Mouse (Mus musculus) limb, embryonic 10.5 days (tissue): ENCODE measurements around the gene Gm10100. TPM values are rescaled to one million over a fixed set of nuclear protein-coding genes. Genes with fewer than 3 reads are reported as not detected.
A peak's percentile ranks its signal among the peaks of the same experiment; 100 is the strongest.
"Not testable (repeated sequence)": the region's sequence is repeated elsewhere in the genome, so short reads cannot be mapped to it uniquely, and the experiment has no call there.

Experiments used
- DNase-seq: peaks from one replicate; pipeline ENCODE4 v3.0.0-alpha.2; 2017; ENCODE audit warnings: low spot score
- H3K27ac ChIP-seq: fragments of 300-500 bp; sonication (generic); 2 replicates; pipeline ENCODE4 v1.5.1; 2016; ENCODE audit warnings: mild to moderate bottlenecking
- H3K27me3 ChIP-seq: fragments of 300-500 bp; sonication (generic); 2 replicates; pipeline ENCODE4 v1.6.1; 2016; ENCODE audit warnings: low read depth, mild to moderate bottlenecking; ENCODE audit not compliant: poor library complexity, severe bottlenecking
- H3K36me3 ChIP-seq: fragments of 300-500 bp; sonication (generic); 2 replicates; pipeline ENCODE4 v1.6.1; 2016; ENCODE audit warnings: mild to moderate bottlenecking, moderate library complexity
- H3K4me1 ChIP-seq: fragments of 300-500 bp; sonication (generic); 2 replicates; pipeline ENCODE4 v1.6.1; 2016
- H3K4me3 ChIP-seq: fragments of 300-500 bp; sonication (generic); 2 replicates; pipeline ENCODE4 v1.5.1; 2016; ENCODE audit warnings: mild to moderate bottlenecking, moderate library complexity
- H3K9me3 ChIP-seq: fragments of 300-500 bp; sonication (generic); replicated peaks from 2 replicates; pipeline ENCODE4 v1.6.1; 2016; ENCODE audit warnings: mild to moderate bottlenecking
- WGBS: fragments of 180-500 bp; shearing (Covaris S2); methylation state at CpG from one replicate; pipeline ENCODE4 v1.1.7; 2016; 5-methylcytosine and 5-hydroxymethylcytosine counted together
- polyA plus RNA-seq: library from polyadenylated mRNA; unstranded; fragments of >200 nt; fragmentation: Nextera tagmentation; extraction: Ambion mirVana; gene quantifications from 2 replicates; pipeline ENCODE4 v1.2.1, GENCODE M21; 2016

Gm10100 gene
- polyA plus RNA-seq, 1 experiment from 2014 or later: not detected

DNA sequence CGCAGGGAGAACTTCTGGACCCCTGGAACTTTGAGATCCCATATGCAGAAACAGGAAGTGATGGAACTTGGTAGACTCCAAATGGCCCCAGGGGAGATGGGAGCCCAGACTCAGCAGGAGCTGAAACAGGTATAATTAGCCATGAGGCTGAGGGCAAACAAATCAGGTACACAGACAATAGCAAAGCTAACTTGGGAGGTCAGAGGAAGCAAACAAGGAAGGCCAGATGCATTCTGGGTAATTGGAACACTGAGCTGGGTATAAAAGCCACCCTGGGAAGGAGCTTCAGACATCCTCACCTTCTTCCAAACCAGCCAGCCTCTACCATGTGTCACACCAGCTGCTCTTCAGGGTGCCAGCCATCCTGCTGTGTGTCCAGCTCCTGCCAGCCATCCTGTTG, 6.0 kb upstream of the Gm10100 start, which contains the start of gene Krtap12-1:
TSS of gene Krtap12-1 (plus strand) at position 301 of the 400 bp plus-strand sequence.
- not testable (repeated sequence) for H3K4me3 ChIP-seq, H3K4me1 ChIP-seq, DNase-seq, H3K27ac ChIP-seq, H3K36me3 ChIP-seq, H3K9me3 ChIP-seq, H3K27me3 ChIP-seq
- 83% methylated on average over 1 of the region's 1 CpGs for WGBS

DNA sequence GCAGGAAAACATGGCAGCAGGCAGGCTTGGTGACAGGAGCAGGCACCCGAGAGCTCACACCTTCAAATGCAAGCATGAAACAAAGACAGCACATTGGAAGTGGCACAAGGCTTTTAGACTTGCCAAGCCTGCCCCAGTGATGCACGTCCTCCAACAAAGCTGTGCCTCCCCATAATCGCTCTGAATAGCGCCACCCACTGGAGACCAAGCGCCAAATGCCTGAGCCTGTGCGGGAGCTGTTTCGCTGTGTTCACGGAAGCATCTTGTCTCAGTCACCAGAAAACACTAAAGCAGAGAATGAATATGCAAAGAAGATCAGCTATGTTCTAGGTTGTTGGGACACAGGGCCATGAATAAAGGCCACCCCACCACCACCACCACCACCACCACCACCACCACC, 1.4 kb upstream of the Gm10100 start:
- no peak overlapping the region for H3K27ac ChIP-seq

DNA sequence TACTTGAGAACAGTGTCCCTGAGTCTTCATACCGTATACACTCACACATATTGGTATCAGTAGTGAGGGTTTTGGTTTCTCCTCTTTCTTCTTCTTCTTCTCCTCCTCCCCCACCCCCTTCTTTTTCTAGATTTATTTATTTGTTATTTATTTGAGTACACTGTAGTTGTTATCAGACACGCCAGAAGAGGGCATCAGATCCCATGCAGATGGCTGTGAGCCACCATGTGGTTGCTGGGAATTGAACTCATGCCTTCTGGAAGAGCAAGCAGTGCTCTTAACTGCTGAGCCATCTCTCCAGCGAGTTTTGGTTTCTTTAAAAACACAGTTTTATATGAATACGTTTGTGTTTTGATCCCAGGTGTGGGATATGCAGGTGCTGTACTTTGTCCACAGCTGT, 2.0 kb downstream of the Gm10100 start:
- 59% methylated on average over 4 of the region's 4 CpGs for WGBS
- Histone ChIP-seq H3K36me3 (no peaks in the 10 kb centered on the region), H3K9me3 (no peaks in the 10 kb centered on the region), H3K27ac (no peak overlapping the region), H3K27me3 (no peaks in the 10 kb centered on the region), H3K4me3 (no peak overlapping the region), H3K4me1 (no peaks in the 10 kb centered on the region)
- DNase-seq: no peak

More for the DNA sequence above, 1.4 kb upstream of the Gm10100 start:
- Histone ChIP-seq H3K27me3 (no peaks in the 10 kb centered on the region), H3K4me3 (no peak overlapping the region), H3K36me3 (no peaks in the 10 kb centered on the region), H3K9me3 (no peaks in the 10 kb centered on the region), H3K4me1 (no peaks in the 10 kb centered on the region)
- no peak for DNase-seq
- 78% methylated on average over 8 of the region's 8 CpGs for WGBS

DNA sequence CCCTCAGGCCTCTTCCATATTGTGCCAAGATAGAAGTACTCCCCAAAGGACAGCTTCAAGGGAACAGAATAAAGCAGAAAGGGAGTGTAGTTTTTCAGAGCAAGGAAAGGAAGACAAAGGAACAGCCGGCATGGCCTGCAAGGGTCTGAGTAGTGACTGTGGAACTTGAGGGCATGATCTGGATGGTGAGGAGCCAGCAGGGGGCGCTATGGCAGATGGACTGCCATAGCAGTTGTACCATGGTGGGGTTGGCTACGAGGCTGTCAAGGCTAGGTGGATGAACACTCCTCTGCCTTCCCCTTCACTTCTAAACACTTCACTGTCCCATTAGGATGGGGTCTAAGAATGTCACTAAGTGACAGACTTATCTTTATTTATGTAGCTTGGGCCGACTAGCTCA, 3.0 kb downstream of the Gm10100 start:
- 59% methylated on average over 4 of the region's 4 CpGs for WGBS
- peak; percentile 47 for DNase-seq
- no peaks in the 10 kb centered on the region for H3K4me1 ChIP-seq

DNA sequence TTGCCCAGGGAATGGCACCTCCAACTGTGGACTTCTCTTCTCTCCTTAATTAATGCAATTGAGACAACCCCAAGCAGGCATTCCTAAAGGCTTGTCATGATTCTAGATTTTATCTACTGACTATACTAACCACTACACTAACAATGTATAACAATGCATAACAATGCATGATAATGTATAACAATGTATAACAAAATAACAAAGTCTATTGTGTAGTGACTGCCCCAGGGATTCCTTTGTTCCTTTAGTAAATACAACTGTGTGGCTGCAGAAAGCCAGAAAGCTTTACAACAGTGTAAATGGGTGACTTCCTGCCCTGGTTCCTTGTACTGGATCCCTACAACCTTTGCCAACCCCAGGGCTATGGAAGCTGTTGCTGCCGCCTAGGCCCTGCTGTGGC, 9.6 kb downstream of the Gm10100 start:
- no peaks in the 10 kb centered on the region for H3K9me3 ChIP-seq
- H3K4me1 ChIP-seq: peaks cover 14% of the 10 kb centered on the region
- 100% methylated on average over 1 of the region's 1 CpGs for WGBS
- H3K4me3 ChIP-seq: no peak overlapping the region
- DNase-seq: no peak
- no peak overlapping the region for H3K27ac ChIP-seq
- no peaks in the 10 kb centered on the region for H3K36me3 ChIP-seq
- H3K27me3 ChIP-seq: no peaks in the 10 kb centered on the region

More for the DNA sequence above, 3.0 kb downstream of the Gm10100 start:
- Histone ChIP-seq H3K27ac (no peak overlapping the region), H3K27me3 (no peaks in the 10 kb centered on the region), H3K4me3 (no peak overlapping the region), H3K36me3 (no peaks in the 10 kb centered on the region), H3K9me3 (no peaks in the 10 kb centered on the region)

DNA sequence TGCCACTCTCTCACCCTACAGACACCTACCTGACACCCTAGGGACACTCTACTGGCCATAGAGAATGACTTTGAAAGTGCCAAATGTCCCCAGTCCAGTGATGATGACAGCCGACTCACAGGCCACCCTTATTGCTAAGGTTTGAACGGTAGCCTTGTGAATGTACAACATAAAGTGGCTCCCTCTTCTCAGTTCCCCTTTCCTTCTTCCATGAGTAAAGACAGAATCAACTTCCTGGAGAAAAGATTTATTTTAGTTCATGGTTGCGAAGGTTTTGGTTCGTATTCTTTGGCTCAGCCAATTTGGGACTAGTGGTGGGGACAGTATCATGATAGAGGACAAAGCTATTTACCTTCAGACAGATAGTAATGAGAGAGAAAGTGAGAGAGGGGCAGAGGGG, 12.6 kb downstream of the Gm10100 start:
- no peaks in the 10 kb centered on the region for H3K9me3 ChIP-seq
- no peaks in the 10 kb centered on the region for H3K27me3 ChIP-seq
- peaks cover 38% of the 10 kb centered on the region for H3K4me1 ChIP-seq
- H3K27ac ChIP-seq: no peak overlapping the region
- no peak for DNase-seq
- no peaks in the 10 kb centered on the region for H3K36me3 ChIP-seq
- WGBS: 88% methylated on average over 4 of the region's 4 CpGs
- no peak overlapping the region for H3K4me3 ChIP-seq

DNA sequence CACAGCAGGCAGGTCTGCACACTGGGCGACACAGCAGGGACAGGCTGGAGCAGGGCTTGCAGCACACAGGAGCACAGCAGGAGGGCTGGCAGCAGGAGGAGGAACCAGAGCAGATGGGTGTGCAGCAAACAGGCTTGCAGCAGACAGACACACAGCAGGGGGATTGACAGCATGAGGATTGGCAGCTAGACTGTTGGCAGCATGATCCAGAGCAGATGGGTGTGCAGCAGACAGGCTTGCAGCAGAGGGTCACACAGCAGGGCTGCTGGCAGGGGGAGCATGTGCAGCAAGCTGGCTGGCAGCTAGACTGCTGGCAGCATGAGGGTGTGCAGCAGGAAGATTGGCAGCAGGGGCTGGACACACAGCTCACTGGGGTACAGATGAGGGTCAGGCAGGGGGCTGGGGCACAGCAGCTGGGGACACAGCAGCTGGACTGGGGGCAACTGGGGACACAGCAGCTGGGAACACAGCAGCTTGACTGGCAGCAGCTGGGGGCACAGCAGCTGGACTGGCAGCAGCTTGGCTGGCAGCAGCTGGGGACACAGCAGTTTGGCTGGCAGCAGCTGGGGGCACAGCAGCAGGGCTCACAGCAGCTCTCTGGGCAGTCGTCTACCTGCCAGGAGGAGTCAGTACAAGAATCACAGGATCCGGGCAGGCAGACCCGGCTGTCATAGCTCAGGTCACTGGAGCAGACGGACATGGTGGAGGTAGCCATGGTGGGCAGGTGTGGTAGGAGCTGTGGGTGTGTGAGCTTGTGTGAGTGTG, 15.8 kb downstream of the Gm10100 start, which contains the start of gene Gm18596:
TSS of gene Gm18596 (minus strand) at position 715 of the 765 bp plus-strand sequence.
- not testable (repeated sequence) for DNase-seq, H3K36me3 ChIP-seq, H3K27me3 ChIP-seq, H3K4me3 ChIP-seq, H3K9me3 ChIP-seq
- H3K4me1 ChIP-seq: peaks cover 35% of the 10 kb centered on the region
- 49% methylated on average over 5 of the region's 5 CpGs for WGBS
- H3K27ac ChIP-seq: peak within 1 kb of the TSS; percentile 59; the same call in 1 of the 2 replicates

DNA sequence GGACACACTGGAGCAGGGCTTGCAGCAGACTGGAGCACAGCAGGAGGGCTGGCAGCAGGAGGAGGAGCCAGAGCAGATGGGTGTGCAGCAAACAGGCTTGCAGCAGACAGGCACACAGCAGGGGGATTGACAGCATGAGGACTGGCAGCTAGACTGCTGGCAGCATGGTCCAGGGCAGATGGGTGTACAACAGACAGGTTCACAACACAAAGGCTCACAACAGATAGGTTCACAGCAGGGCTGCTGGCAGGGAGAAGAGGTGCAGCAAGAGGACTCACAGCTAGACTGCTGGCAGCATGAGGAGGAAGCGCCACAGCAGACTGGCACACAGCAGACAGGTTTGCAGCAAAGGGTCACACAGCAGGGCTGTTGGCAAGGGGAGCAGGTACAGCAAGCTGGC, 24.4 kb downstream of the Gm10100 start:
- Histone ChIP-seq H3K4me1 (peaks cover 26% of the 10 kb centered on the region), H3K27ac (peak overlapping the region; percentile 46; the same call in 1 of the 2 replicates)
- not testable (repeated sequence) for DNase-seq, H3K36me3 ChIP-seq, H3K4me3 ChIP-seq, H3K27me3 ChIP-seq, H3K9me3 ChIP-seq
- WGBS: 82% methylated on average over 1 of the region's 1 CpGs

DNA sequence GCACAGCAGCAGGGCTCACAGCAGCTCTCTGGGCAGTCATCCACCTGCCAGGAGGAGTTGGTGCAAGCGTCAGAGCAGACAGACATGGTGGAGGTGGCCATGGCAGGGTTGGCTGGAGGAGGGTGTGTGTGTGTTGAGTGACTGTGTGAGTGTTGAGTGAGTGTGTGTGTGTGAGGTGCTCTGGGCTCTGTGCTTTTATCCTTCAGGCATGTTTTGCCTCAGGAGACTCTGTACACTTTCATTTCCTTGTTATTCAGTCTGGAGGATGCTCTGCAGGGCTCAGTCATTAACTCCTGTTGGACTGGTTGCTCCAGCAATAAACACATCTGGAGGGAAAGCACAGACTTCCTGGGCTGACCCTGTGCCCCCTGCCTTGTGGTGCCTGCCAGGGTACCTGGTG, 25.0 kb downstream of the Gm10100 start, which contains the start of gene Gm9736:
TSS of gene Gm9736 (minus strand) at position 101 of the 400 bp plus-strand sequence.
- Histone ChIP-seq H3K27ac (peak within 1 kb of the TSS; percentile 46), H3K4me1 (peaks cover 26% of the 10 kb centered on the region)
- not testable (repeated sequence) for DNase-seq, H3K4me3 ChIP-seq, H3K9me3 ChIP-seq, H3K27me3 ChIP-seq, H3K36me3 ChIP-seq
- 42% methylated on average over 1 of the region's 1 CpGs for WGBS

DNA sequence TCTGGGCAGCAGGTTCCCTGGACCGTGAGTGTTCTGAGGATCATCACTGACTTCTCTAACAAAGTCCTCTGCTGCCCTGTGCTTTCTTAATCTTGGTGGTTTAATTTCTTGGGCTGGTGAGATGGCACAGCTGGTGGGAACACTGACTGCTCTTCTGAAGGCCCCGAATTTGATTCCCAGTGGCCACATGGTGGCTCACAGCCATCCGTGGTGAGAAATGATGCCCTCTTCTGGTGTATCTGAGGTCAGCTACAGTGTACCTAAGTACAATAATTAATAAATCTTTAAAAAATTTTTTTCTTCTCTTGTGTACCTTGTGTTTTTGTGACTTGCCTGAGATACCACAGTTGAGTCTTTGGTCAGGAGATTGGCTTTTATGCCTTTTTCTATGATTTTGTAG, 26.0 kb downstream of the Gm10100 start:
- not testable (repeated sequence) for H3K9me3 ChIP-seq

DNA sequence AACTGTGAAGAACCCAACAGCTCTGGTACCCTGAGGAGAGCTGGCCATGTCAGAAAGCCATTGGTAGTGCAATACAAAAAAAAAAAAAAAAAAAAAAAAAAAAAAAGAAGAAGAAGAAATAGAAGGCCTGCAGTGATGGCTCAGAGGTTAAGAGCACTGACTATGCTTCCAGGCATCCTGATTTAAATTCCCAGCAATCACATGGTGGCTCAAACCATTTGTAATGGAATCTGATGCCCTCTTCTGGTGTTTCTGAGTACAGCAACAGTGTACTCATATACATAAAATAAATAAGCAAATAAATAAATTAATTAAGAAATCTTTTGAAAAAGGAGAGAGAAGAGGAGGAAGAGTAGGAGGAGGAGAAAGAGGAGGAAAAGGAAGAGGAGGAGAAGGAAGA, 27.2 kb downstream of the Gm10100 start:
- H3K27ac ChIP-seq: no peak overlapping the region
- no peak for DNase-seq
- no peak overlapping the region for H3K4me3 ChIP-seq
- peaks cover 26% of the 10 kb centered on the region for H3K4me1 ChIP-seq
- H3K36me3 ChIP-seq: no peaks in the 10 kb centered on the region
- H3K27me3 ChIP-seq: no peaks in the 10 kb centered on the region
- H3K9me3 ChIP-seq: no peaks in the 10 kb centered on the region

More for the DNA sequence above, 26.0 kb downstream of the Gm10100 start:
- peaks cover 26% of the 10 kb centered on the region for H3K4me1 ChIP-seq
- not testable (repeated sequence) for H3K27ac ChIP-seq, H3K4me3 ChIP-seq, DNase-seq, H3K27me3 ChIP-seq, H3K36me3 ChIP-seq
- 67% methylated on average over 3 of the region's 3 CpGs for WGBS

DNA sequence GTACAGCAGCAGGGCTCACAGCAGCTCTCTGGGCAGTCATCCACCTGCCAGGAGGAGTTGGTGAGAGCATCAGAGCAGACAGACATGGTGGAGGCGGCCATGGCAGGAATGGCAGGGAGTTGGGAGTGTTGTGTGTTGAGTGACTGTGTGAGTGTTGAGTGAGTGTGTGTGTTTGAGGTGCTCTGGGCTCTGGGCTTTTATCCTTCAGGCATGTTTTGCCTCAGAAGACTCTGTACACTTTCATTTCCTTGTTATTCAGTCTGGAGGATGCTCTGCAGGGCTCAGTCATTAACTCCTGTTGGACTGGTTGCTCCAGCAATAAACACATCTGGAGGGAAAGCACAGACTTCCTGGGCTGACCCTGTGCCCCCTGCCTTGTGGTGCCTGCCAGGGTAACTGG, 33.3 kb downstream of the Gm10100 start, which contains the start of gene Gm3233:
TSS of gene Gm3233 (minus strand) at position 101 of the 400 bp plus-strand sequence.
- not testable (repeated sequence) for H3K27me3 ChIP-seq, DNase-seq, H3K4me1 ChIP-seq, H3K36me3 ChIP-seq, H3K27ac ChIP-seq, H3K4me3 ChIP-seq, H3K9me3 ChIP-seq
- WGBS: 100% methylated on average over 1 of the region's 1 CpGs

DNA sequence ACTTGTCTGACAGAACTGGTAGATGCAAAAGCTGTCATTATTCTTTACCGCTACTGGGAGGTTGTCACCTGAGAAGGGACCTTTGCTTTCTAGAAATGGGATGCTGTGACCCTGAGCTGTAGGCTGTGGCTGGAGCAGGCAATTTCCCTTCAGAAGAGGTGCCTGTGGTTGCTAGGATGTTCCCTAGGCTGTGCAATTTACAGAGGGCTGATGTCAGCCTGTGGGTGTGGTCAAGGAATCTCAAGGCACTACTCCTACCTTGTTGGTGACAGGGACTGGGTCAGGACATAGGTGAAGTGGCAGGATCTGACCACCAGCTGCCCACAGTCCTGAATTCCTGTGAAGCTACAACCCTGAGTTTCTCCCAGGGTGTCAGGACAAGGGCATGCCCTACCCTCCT, 43.4 kb downstream of the Gm10100 start:
- no peak overlapping the region for H3K4me3 ChIP-seq
- H3K27ac ChIP-seq: no peak overlapping the region
- no peak for DNase-seq
- H3K27me3 ChIP-seq: no peaks in the 10 kb centered on the region
- H3K9me3 ChIP-seq: no peaks in the 10 kb centered on the region
- 79% methylated on average over 1 of the region's 1 CpGs for WGBS
- no peaks in the 10 kb centered on the region for H3K36me3 ChIP-seq
- 0 out of 2 replicates have a peak, but pooled peaks cover 2% of the 10 kb centered on the region for H3K4me1 ChIP-seq
